Mouse (Mus musculus): ENCODE measurements at regions not wholly inside any gene's neighbourhood (a gene's known extent, or its start where the extent isn't known, plus 50 kb on each side); places are given as distances from the start of the nearest gene placed in this dataset.

DNA sequence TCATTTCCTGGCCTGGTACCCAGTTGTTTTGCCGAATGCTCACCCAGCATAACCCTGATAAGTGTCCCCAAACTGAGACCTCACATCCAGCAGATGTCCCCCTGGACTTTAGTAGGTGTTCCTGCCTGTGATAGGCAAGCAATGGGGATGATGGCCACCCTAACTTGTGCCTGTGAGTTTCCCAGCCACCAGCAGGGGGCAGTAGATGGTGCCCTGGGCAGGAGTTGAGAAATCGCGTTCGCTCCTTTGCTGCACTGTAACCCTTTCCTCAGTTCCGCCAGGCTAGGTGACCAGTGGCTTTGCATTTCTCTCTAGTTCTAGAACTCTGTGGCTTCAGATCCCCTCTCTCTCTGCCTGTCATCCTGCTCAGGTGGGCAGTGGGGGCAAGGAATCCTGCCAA is 137.9 kb upstream of the Zc3h12a start:
- no peak overlapping the region for H3K4me3 ChIP-seq (ENCODE audit: low read length)
- H3K9ac ChIP-seq (ENCODE audit: low read length), result no peak overlapping the region
- peaks cover 11% of the 10 kb centered on the region for H3K27me3 ChIP-seq (ENCODE audit: control insufficient read depth, insufficient read depth, low read length)
- no peaks in the 10 kb centered on the region for H3K4me1 ChIP-seq (ENCODE audit: control insufficient read depth, insufficient read depth, low read length)
- 12% methylated on average over 5 of the region's 5 CpGs for WGBS
- no peak overlapping the region for H3K27ac ChIP-seq (ENCODE audit: low read length)
- no peaks in the 10 kb centered on the region for H3K36me3 ChIP-seq (ENCODE audit: control insufficient read depth, insufficient read depth)
- no peak overlapping the region for H3K4me2 ChIP-seq (ENCODE audit: low read depth, low read length)
- ATAC-seq (replicated peaks; ENCODE audit: extremely low read depth, insufficient read depth, low FRiP score), result no peak
- H3K9me3 ChIP-seq (replicated peaks; ENCODE audit: control insufficient read depth, low read length), result no peaks in the 10 kb centered on the region

DNA sequence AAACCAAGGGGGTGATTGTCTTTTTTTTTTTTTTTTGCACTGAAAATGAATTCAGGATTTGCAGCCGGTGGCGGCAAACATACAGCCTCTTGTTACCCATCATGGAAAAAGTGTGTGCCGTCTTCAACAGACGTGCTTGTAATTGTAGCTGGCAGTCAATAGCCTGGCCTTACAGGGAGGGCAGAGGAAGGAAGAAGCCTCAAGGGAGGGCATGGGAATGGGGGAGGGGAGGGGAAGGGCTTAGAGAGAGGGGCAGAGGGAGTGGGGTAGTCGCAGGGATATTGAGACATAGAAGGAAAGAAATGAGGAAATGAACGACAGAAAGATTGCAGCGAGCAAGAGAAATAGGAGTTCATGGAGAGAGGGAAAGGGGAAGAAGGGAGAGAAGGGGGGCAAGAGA is 137.4 kb upstream of the Zc3h12a start:
- Histone ChIP-seq H3K27me3 (ENCODE audit: control insufficient read depth, insufficient read depth, low read length) (peaks cover 11% of the 10 kb centered on the region), H3K36me3 (ENCODE audit: control insufficient read depth, insufficient read depth) (no peaks in the 10 kb centered on the region), H3K4me1 (ENCODE audit: control insufficient read depth, insufficient read depth, low read length) (no peaks in the 10 kb centered on the region), H3K4me3 (ENCODE audit: low read length) (no peak overlapping the region), H3K27ac (ENCODE audit: low read length) (no peak overlapping the region), H3K4me2 (ENCODE audit: low read depth, low read length) (no peak overlapping the region), H3K9ac (ENCODE audit: low read length) (no peak overlapping the region), H3K9me3 (replicated peaks; ENCODE audit: control insufficient read depth, low read length) (no peaks in the 10 kb centered on the region)
- no peak for ATAC-seq (replicated peaks; ENCODE audit: extremely low read depth, insufficient read depth, low FRiP score)
- WGBS, result 45% methylated on average over 7 of the region's 7 CpGs

DNA sequence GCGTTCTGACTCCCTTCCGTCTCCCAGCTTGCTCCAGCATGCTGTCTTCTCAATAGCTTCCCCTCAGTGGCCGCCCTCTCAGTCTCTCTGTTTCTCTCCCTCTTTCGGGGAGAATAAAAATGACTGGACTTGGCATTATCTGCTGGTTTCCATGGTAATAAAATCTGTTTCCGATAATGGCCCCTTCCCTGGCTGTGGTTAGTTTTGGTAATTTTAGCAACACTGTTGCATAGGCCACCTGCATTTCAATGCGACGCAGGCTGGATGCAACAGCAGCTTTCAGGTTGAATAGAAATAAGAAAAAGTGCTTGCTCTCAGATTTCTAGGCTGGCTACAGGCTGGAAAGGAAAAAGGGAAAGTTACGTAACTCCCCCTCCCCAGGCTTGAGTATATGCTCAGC is 133.9 kb upstream of the Zc3h12a start:
- no peak for ATAC-seq (replicated peaks; ENCODE audit: extremely low read depth, insufficient read depth, low FRiP score)
- no peak overlapping the region for H3K4me2 ChIP-seq (ENCODE audit: low read depth, low read length)
- no peaks in the 10 kb centered on the region for H3K9me3 ChIP-seq (replicated peaks; ENCODE audit: control insufficient read depth, low read length)
- peaks cover 11% of the 10 kb centered on the region for H3K27me3 ChIP-seq (ENCODE audit: control insufficient read depth, insufficient read depth, low read length)
- no peak overlapping the region for H3K27ac ChIP-seq (ENCODE audit: low read length)
- 52% methylated on average over 8 of the region's 8 CpGs for WGBS
- no peak overlapping the region for H3K4me3 ChIP-seq (ENCODE audit: low read length)
- H3K36me3 ChIP-seq (ENCODE audit: control insufficient read depth, insufficient read depth), result no peaks in the 10 kb centered on the region
- H3K4me1 ChIP-seq (ENCODE audit: control insufficient read depth, insufficient read depth, low read length), result no peaks in the 10 kb centered on the region
- H3K9ac ChIP-seq (ENCODE audit: low read length), result no peak overlapping the region

DNA sequence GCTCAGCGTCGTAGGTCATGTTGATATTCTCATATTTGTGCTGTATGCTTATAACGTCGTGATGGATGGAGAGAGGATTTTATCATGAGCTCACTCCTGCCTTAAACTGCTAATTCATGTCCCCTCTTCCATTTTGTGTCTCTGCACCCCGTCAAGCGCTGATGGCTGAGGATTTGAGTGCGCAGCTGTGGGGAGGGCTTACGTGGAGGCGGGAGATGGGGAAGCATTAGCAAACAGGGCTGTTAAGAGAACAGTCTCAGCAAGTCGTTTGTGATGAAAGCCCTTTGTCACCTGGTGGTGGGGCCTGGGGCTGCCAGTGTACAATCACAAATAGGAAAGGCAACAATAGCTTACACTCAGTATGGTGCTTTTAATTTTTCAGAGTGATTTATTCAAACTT is 131.7 kb upstream of the Zc3h12a start:
- no peaks in the 10 kb centered on the region for H3K36me3 ChIP-seq (ENCODE audit: control insufficient read depth, insufficient read depth)
- ATAC-seq (replicated peaks; ENCODE audit: extremely low read depth, insufficient read depth, low FRiP score), result no peak
- no peaks in the 10 kb centered on the region for H3K9me3 ChIP-seq (replicated peaks; ENCODE audit: control insufficient read depth, low read length)
- no peak overlapping the region for H3K9ac ChIP-seq (ENCODE audit: low read length)
- no peak overlapping the region for H3K4me2 ChIP-seq (ENCODE audit: low read depth, low read length)
- no peak overlapping the region for H3K4me3 ChIP-seq (ENCODE audit: low read length)
- 50% methylated on average over 10 of the region's 10 CpGs for WGBS
- H3K27ac ChIP-seq (ENCODE audit: low read length), result no peak overlapping the region
- no peaks in the 10 kb centered on the region for H3K4me1 ChIP-seq (ENCODE audit: control insufficient read depth, insufficient read depth, low read length)
- H3K27me3 ChIP-seq (ENCODE audit: control insufficient read depth, insufficient read depth, low read length), result peaks cover 3% of the 10 kb centered on the region; the same call in 1 of the 2 replicates

DNA sequence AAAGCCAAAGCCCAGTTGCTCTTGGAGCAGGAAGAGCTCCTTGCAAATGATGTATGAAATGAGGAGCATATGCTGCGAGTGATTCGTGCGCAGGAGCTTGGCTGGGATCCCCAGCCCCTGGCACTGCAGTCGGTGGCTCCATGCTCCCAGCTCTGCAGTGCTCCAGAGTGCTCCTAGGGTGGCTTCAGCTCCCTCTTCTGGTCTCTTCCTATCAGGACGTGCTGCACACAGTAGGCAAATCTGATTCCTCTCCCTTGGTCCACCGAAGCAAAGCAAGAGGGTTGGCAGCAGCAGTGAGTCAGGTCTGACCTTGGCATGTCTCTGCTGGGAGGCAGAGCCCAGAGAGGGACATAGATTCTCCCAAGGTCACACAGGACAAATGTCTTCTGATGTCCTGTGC is 130.3 kb upstream of the Zc3h12a start:
- Histone ChIP-seq H3K4me2 (ENCODE audit: low read depth, low read length) (no peak overlapping the region), H3K27ac (ENCODE audit: low read length) (no peak overlapping the region), H3K36me3 (ENCODE audit: control insufficient read depth, insufficient read depth) (no peaks in the 10 kb centered on the region), H3K9ac (ENCODE audit: low read length) (no peak overlapping the region), H3K9me3 (replicated peaks; ENCODE audit: control insufficient read depth, low read length) (no peaks in the 10 kb centered on the region), H3K27me3 (ENCODE audit: control insufficient read depth, insufficient read depth, low read length) (no peaks in the 10 kb centered on the region; the same call in 1 of the 2 replicates), H3K4me3 (ENCODE audit: low read length) (no peak overlapping the region), H3K4me1 (ENCODE audit: control insufficient read depth, insufficient read depth, low read length) (no peaks in the 10 kb centered on the region)
- WGBS, result 57% methylated on average over 6 of the region's 6 CpGs
- no peak for ATAC-seq (replicated peaks; ENCODE audit: extremely low read depth, insufficient read depth, low FRiP score)

DNA sequence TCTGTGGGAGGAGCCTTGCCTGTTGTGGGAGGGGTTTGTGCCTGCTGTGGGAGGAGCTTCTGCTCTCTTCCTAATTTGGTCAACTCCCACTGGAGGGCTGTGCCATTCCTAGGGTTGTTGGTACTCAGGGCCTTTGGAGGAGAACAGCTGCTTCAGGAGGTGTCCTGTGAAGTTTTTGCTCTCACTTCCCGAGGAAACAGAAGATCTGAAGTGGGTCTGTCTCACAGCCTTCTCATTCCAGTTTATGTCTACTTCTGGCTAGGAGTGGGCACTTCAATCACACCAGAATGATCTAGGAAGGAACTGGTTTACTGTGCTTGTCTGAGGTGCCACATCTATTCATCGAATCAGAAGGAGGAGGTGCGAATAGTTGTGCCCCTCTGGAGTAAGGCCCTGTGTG is 125.5 kb upstream of the Zc3h12a start:
- Histone ChIP-seq H3K36me3 (ENCODE audit: control insufficient read depth, insufficient read depth) (no peaks in the 10 kb centered on the region), H3K4me2 (ENCODE audit: low read depth, low read length) (no peak overlapping the region), H3K4me1 (ENCODE audit: control insufficient read depth, insufficient read depth, low read length) (no peaks in the 10 kb centered on the region), H3K9ac (ENCODE audit: low read length) (no peak overlapping the region), H3K27ac (ENCODE audit: low read length) (no peak overlapping the region), H3K9me3 (replicated peaks; ENCODE audit: control insufficient read depth, low read length) (no peaks in the 10 kb centered on the region), H3K4me3 (ENCODE audit: low read length) (no peak overlapping the region), H3K27me3 (ENCODE audit: control insufficient read depth, insufficient read depth, low read length) (peaks cover 2% of the 10 kb centered on the region; the same call in 1 of the 2 replicates)
- ATAC-seq (replicated peaks; ENCODE audit: extremely low read depth, insufficient read depth, low FRiP score), result no peak
- WGBS, result 72% methylated on average over 3 of the region's 3 CpGs

DNA sequence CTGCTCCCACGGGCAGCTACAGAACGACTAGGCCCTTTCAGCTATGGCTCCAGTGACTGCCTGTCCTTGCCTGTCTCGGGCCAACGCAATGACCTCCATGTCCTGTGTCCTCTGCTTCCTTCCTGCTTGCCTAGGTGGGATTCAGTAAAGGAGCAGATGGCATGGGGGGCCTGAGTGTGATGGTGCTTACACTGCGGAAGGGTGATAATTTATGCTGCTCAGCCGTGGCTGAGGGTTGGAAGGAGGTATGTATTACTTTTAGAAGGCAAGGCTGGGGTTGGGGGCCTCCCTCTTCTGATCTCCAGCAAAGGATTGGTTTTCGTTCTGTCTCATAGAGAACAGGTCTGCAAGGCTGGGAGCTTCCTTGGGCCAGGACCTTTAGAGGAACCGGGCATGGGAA is 124.6 kb upstream of the Zc3h12a start:
- Histone ChIP-seq H3K36me3 (ENCODE audit: control insufficient read depth, insufficient read depth) (no peaks in the 10 kb centered on the region), H3K4me2 (ENCODE audit: low read depth, low read length) (no peak overlapping the region), H3K9ac (ENCODE audit: low read length) (no peak overlapping the region), H3K27ac (ENCODE audit: low read length) (no peak overlapping the region), H3K4me3 (ENCODE audit: low read length) (no peak overlapping the region), H3K9me3 (replicated peaks; ENCODE audit: control insufficient read depth, low read length) (no peaks in the 10 kb centered on the region), H3K27me3 (ENCODE audit: control insufficient read depth, insufficient read depth, low read length) (peaks cover 2% of the 10 kb centered on the region; the same call in 1 of the 2 replicates), H3K4me1 (ENCODE audit: control insufficient read depth, insufficient read depth, low read length) (no peaks in the 10 kb centered on the region)
- no peak for ATAC-seq (replicated peaks; ENCODE audit: extremely low read depth, insufficient read depth, low FRiP score)
- 56% methylated on average over 8 of the region's 8 CpGs for WGBS

DNA sequence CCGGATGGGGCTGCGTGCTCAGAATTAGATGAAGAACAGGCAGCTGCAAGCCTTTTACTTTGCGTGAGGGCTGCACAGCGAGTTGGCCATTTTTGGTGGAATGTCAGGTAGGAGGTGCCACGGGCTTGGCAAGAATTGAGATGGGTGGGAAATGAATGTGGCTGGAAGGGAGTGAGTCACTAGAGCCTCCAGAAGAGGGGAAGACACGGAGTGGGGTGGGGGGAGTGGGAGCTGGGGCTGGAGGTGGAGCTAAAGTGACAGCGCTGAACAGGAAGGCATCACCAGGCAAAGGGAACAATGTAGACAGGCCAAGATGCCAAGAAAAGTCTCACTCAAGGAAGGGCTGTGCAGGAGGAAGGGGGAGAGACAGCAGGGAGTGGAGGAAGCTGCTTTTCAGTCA is 121.4 kb upstream of the Zc3h12a start:
- Histone ChIP-seq H3K27ac (ENCODE audit: low read length) (no peak overlapping the region), H3K4me3 (ENCODE audit: low read length) (no peak overlapping the region), H3K9me3 (replicated peaks; ENCODE audit: control insufficient read depth, low read length) (no peaks in the 10 kb centered on the region), H3K36me3 (ENCODE audit: control insufficient read depth, insufficient read depth) (no peaks in the 10 kb centered on the region), H3K4me1 (ENCODE audit: control insufficient read depth, insufficient read depth, low read length) (no peaks in the 10 kb centered on the region), H3K9ac (ENCODE audit: low read length) (no peak overlapping the region), H3K4me2 (ENCODE audit: low read depth, low read length) (no peak overlapping the region), H3K27me3 (ENCODE audit: control insufficient read depth, insufficient read depth, low read length) (peaks cover 2% of the 10 kb centered on the region; the same call in 1 of the 2 replicates)
- WGBS, result 64% methylated on average over 7 of the region's 7 CpGs
- no peak for ATAC-seq (replicated peaks; ENCODE audit: extremely low read depth, insufficient read depth, low FRiP score)

DNA sequence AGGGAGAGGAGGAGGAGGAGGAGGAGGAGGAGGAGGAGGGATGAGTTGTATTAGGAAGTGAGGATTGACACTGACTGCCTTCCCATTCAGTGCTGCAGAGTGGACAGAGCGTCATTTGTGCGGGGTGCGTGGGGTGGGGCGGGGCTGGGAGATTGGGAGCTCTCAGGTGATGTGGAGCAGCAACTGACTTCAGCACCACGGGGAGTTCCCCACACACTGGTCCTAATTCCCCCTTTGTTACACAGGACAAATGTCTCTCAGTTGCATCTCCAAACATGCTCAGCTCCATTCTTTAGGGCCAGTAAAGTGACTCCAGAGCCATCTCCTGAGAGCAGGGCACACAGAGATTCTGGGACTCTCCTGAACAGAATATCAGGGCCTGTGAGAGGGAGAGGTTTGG is 118.5 kb upstream of the Zc3h12a start:
- Histone ChIP-seq H3K9ac (ENCODE audit: low read length) (no peak overlapping the region), H3K9me3 (replicated peaks; ENCODE audit: control insufficient read depth, low read length) (no peaks in the 10 kb centered on the region), H3K36me3 (ENCODE audit: control insufficient read depth, insufficient read depth) (no peaks in the 10 kb centered on the region), H3K27me3 (ENCODE audit: control insufficient read depth, insufficient read depth, low read length) (peaks cover 2% of the 10 kb centered on the region; the same call in 1 of the 2 replicates), H3K4me2 (ENCODE audit: low read depth, low read length) (no peak overlapping the region), H3K27ac (ENCODE audit: low read length) (no peak overlapping the region), H3K4me1 (ENCODE audit: control insufficient read depth, insufficient read depth, low read length) (no peaks in the 10 kb centered on the region), H3K4me3 (ENCODE audit: low read length) (no peak overlapping the region)
- 13% methylated on average over 5 of the region's 5 CpGs for WGBS
- ATAC-seq (replicated peaks; ENCODE audit: extremely low read depth, insufficient read depth, low FRiP score), result no peak

DNA sequence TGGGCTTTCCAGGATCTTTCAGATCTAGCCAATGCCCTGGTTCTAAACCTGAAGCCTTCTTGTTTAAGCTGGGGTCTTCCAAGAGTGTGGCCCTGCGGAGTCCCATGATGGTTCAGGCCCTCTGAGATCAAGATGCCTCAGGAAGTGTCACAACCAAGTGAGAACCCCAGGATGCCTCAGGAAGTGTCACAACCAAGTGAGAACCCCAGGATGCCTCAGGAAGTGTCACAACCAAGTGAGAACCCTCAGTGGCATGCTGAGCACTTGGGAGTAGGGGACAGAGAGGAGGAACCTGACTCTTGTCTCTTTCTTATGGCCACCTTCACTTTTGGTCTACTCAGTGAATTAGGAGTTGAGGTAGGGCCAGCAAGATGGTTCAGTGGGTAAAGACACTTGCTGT is 114.9 kb upstream of the Zc3h12a start:
- no peak for ATAC-seq (replicated peaks; ENCODE audit: extremely low read depth, insufficient read depth, low FRiP score)
- Histone ChIP-seq H3K4me2 (ENCODE audit: low read depth, low read length) (no peak overlapping the region), H3K9ac (ENCODE audit: low read length) (no peak overlapping the region), H3K4me3 (ENCODE audit: low read length) (no peak overlapping the region), H3K27ac (ENCODE audit: low read length) (no peak overlapping the region), H3K9me3 (replicated peaks; ENCODE audit: control insufficient read depth, low read length) (no peaks in the 10 kb centered on the region), H3K36me3 (ENCODE audit: control insufficient read depth, insufficient read depth) (no peaks in the 10 kb centered on the region), H3K4me1 (ENCODE audit: control insufficient read depth, insufficient read depth, low read length) (no peaks in the 10 kb centered on the region), H3K27me3 (ENCODE audit: control insufficient read depth, insufficient read depth, low read length) (peaks cover 3% of the 10 kb centered on the region; the same call in 1 of the 2 replicates)
- WGBS, result 35% methylated on average over 1 of the region's 1 CpGs
